Mouse (Mus musculus): ENCODE data around the gene Dapk1. TPM values are rescaled to one million over a fixed set of nuclear protein-coding genes. Genes with fewer than 3 reads are reported as not detected.

Dapk1 gene
- polyA plus RNA-seq, 1 experiment from 2014 or later = 34.5 TPM

- WGBS = 73% methylated on average over 2 of the region's 2 CpGs
- no peak overlapping the region for H3K9ac ChIP-seq (replicated peaks; ENCODE audit: low read depth, low read length)
- no peak overlapping the region for H3K27ac ChIP-seq (ENCODE audit: low read depth, low read length)
- no peak overlapping the region for H3K4me2 ChIP-seq (ENCODE audit: low read depth, low read length)
- no peak for ATAC-seq (ENCODE audit: low read depth)
- no peaks in the 10 kb centered on the region for H3K36me3 ChIP-seq (ENCODE audit: control insufficient read depth, insufficient read depth, low read length)
- H3K4me1 ChIP-seq (ENCODE audit: control insufficient read depth, insufficient read depth, low read length) = no peaks in the 10 kb centered on the region
- no peaks in the 10 kb centered on the region for H3K9me3 ChIP-seq (ENCODE audit: control insufficient read depth, low read length)
- H3K27me3 ChIP-seq (ENCODE audit: control insufficient read depth, insufficient read depth, low read length) = no peaks in the 10 kb centered on the region
- H3K4me3 ChIP-seq (ENCODE audit: low read depth, low read length) = no peak overlapping the region
Measured at GRCm38 (mm10) chr13:60809690-60810089, 207.9 kb downstream of the Dapk1 start.

- H3K4me3 ChIP-seq (ENCODE audit: low read depth, low read length) = no peak overlapping the region
Measured at GRCm38 (mm10) chr13:60812768-60813167, 211.0 kb downstream of the Dapk1 start.

More at GRCm38 (mm10) chr13:60812768-60813167, 211.0 kb downstream of the Dapk1 start:
- Histone ChIP-seq H3K27ac (ENCODE audit: low read depth, low read length) (no peak overlapping the region), H3K36me3 (ENCODE audit: control insufficient read depth, insufficient read depth, low read length) (no peaks in the 10 kb centered on the region), H3K4me1 (ENCODE audit: control insufficient read depth, insufficient read depth, low read length) (no peaks in the 10 kb centered on the region), H3K4me2 (ENCODE audit: low read depth, low read length) (no peak overlapping the region), H3K9me3 (ENCODE audit: control insufficient read depth, low read length) (no peaks in the 10 kb centered on the region), H3K9ac (replicated peaks; ENCODE audit: low read depth, low read length) (no peak overlapping the region), H3K27me3 (ENCODE audit: control insufficient read depth, insufficient read depth, low read length) (no peaks in the 10 kb centered on the region)
- no peak for ATAC-seq (ENCODE audit: low read depth)
- 92% methylated on average over 6 of the region's 6 CpGs for WGBS

Other genes with a start within 250 kb of the Dapk1 start
- not detected in 2 replicates for gene BC051665, start 184.4 kb downstream of the Dapk1 start, polyA plus RNA-seq (2014; fragmentation: Nextera tagmentation; extraction: Ambion mirVana)
- gene Ctsll3, start 200.9 kb downstream of the Dapk1 start, polyA plus RNA-seq (2014; fragmentation: Nextera tagmentation; extraction: Ambion mirVana) = not detected in 2 replicates

Data from neural tube, embryonic 14.5 days (tissue).